10 mouse cellular contexts compared by ENCODE assay signal in genomic region chr11:86570261-86570746, GRCm38 (mm10). TPM values are rescaled to one million over a fixed set of nuclear protein-coding genes. Genes with fewer than 3 reads are reported as not detected.
A peak's percentile ranks its signal among the peaks of the same experiment; 100 is the strongest.
DNase-seq lines count a peak whose midpoint lies in the region; ATAC-seq lines count a peak whose summit lies in the region.
"Had no signal": no experiment of that assay in that cellular context is flagged by ENCODE, and none has a peak within 500 bp of the region (broad histone marks: within the 10 kb centered on the region; RNA-seq: fewer than 3 reads in every experiment).

No protein-coding gene starts in this region.

- WGBS in hindbrain, embryonic 12.5 days = 60% methylated on average over 9 of the region's 9 CpGs
- WGBS in hindbrain, embryonic 16.5 days = 66% methylated on average over 9 of the region's 9 CpGs
- WGBS in embryonic facial prominence, embryonic 13.5 days = 11% methylated on average over 9 of the region's 9 CpGs
- WGBS in limb, embryonic 13.5 days = 8% methylated on average over 9 of the region's 9 CpGs

- 0 out of 2 replicates have a peak overlapping the region, but pooled peaks have one; percentile 9 for H3K27ac ChIP-seq in hindbrain, embryonic 12.5 days
- no peak overlapping the region for H3K27ac ChIP-seq in hindbrain, embryonic 16.5 days (ENCODE audit: low read depth, low read length)
- H3K27ac ChIP-seq in embryonic facial prominence, embryonic 13.5 days = peak overlapping the region; percentile 85
- H3K27ac ChIP-seq in limb, embryonic 13.5 days = peak overlapping the region; percentile 89
- H3K27ac ChIP-seq: left cerebral cortex, adult 2 months had no signal

- no peak overlapping the region for H3K9ac ChIP-seq in hindbrain, embryonic 12.5 days
- no peak overlapping the region for H3K9ac ChIP-seq in hindbrain, embryonic 16.5 days (ENCODE audit: low read depth, low read length)
- no peak overlapping the region for H3K9ac ChIP-seq in embryonic facial prominence, embryonic 13.5 days
- H3K9ac ChIP-seq in limb, embryonic 13.5 days = no peak overlapping the region

- H3K4me3 ChIP-seq in hindbrain, embryonic 12.5 days = no peak overlapping the region
- H3K4me3 ChIP-seq in hindbrain, embryonic 16.5 days (ENCODE audit: low read length) = no peak overlapping the region
- H3K4me3 ChIP-seq in embryonic facial prominence, embryonic 13.5 days = no peak overlapping the region
- H3K4me3 ChIP-seq in limb, embryonic 13.5 days = no peak overlapping the region
- H3K4me3 ChIP-seq: left cerebral cortex, adult 2 months had no signal

- DNase-seq in adipocyte (ENCODE audit: low spot score) = peak; percentile 60
- DNase-seq in urinary bladder, postnatal 14 days (ENCODE audit: low spot score) = no peak
- DNase-seq: cerebellum, adult 11-12 months had no signal

- no peaks in the 10 kb centered on the region for H3K9me3 ChIP-seq in hindbrain, embryonic 12.5 days (replicated peaks)
- H3K9me3 ChIP-seq in hindbrain, embryonic 16.5 days (ENCODE audit: control insufficient read depth, low read length) = no peaks in the 10 kb centered on the region
- H3K9me3 ChIP-seq in embryonic facial prominence, embryonic 13.5 days = no peaks in the 10 kb centered on the region
- no peaks in the 10 kb centered on the region for H3K9me3 ChIP-seq in limb, embryonic 13.5 days

- H3K27me3 ChIP-seq in hindbrain, embryonic 12.5 days = no peaks in the 10 kb centered on the region
- no peaks in the 10 kb centered on the region for H3K27me3 ChIP-seq in hindbrain, embryonic 16.5 days (replicated peaks; ENCODE audit: control insufficient read depth, insufficient read depth, low read length)
- H3K27me3 ChIP-seq in embryonic facial prominence, embryonic 13.5 days = no peaks in the 10 kb centered on the region
- H3K27me3 ChIP-seq in limb, embryonic 13.5 days = no peaks in the 10 kb centered on the region

- no peaks in the 10 kb centered on the region for H3K36me3 ChIP-seq in hindbrain, embryonic 12.5 days
- no peaks in the 10 kb centered on the region for H3K36me3 ChIP-seq in hindbrain, embryonic 16.5 days (ENCODE audit: control insufficient read depth, insufficient read depth, low read length)
- H3K36me3 ChIP-seq in embryonic facial prominence, embryonic 13.5 days = no peaks in the 10 kb centered on the region
- H3K36me3 ChIP-seq in limb, embryonic 13.5 days = peaks cover 14% of the 10 kb centered on the region

- peaks cover 10% of the 10 kb centered on the region for H3K4me1 ChIP-seq in hindbrain, embryonic 12.5 days
- H3K4me1 ChIP-seq in hindbrain, embryonic 16.5 days (ENCODE audit: control insufficient read depth, insufficient read depth, low read depth, low read length) = no peaks in the 10 kb centered on the region; the same call in 1 of the 2 replicates
- peaks cover 30% of the 10 kb centered on the region for H3K4me1 ChIP-seq in embryonic facial prominence, embryonic 13.5 days
- peaks cover 31% of the 10 kb centered on the region for H3K4me1 ChIP-seq in limb, embryonic 13.5 days

- ATAC-seq in hindbrain, embryonic 12.5 days (ENCODE audit: low FRiP score) = no peak
- ATAC-seq in hindbrain, embryonic 16.5 days = no peak
- ATAC-seq in embryonic facial prominence, embryonic 13.5 days (ENCODE audit: insufficient number of reproducible peaks, insufficient read depth, low FRiP score, low TSS enrichment, low read depth) = peak; percentile 43; the same call in 1 of the 2 replicates
- peak; percentile 67 for ATAC-seq in limb, embryonic 13.5 days (ENCODE audit: low FRiP score, low read depth)
- ATAC-seq in megakaryocyte-erythroid progenitor cell, adult 5-6 weeks (replicated peaks; ENCODE audit: low FRiP score, low TSS enrichment, poor library complexity, severe bottlenecking) = no peak
- no peak for ATAC-seq in granulocyte monocyte progenitor cell, adult 5-6 weeks (replicated peaks; ENCODE audit: poor library complexity, severe bottlenecking)

- H3K4me2 ChIP-seq in hindbrain, embryonic 12.5 days (replicated peaks) = no peak overlapping the region
- H3K4me2 ChIP-seq in hindbrain, embryonic 16.5 days (ENCODE audit: low read length) = no peak overlapping the region
- H3K4me2 ChIP-seq in embryonic facial prominence, embryonic 13.5 days = peak overlapping the region; percentile 18
- H3K4me2 ChIP-seq in limb, embryonic 13.5 days (replicated peaks) = peak overlapping the region; percentile 43

RNA-seq across cellular contexts. Expression of gene Tubd1, which starts 25.5 kb away (rescaled TPM):
- 9.7 and 10.2 TPM in 2 replicates for polyA plus RNA-seq in hindbrain, embryonic 12.5 days (2016; fragmentation: Nextera tagmentation; extraction: Ambion mirVana)
- polyA plus RNA-seq in hindbrain, embryonic 16.5 days (2015; fragmentation: Nextera tagmentation; extraction: Ambion mirVana) = 6.5 and 7.7 TPM in 2 replicates
- polyA plus RNA-seq in embryonic facial prominence, embryonic 13.5 days (2015; fragmentation: Nextera tagmentation; extraction: Ambion mirVana) = 13.5 and 13.8 TPM in 2 replicates
- 10.9 and 11.7 TPM in 2 replicates for polyA plus RNA-seq in limb, embryonic 13.5 days (2015; fragmentation: Nextera tagmentation; extraction: Ambion mirVana)
- total RNA-seq in megakaryocyte-erythroid progenitor cell, adult 5-6 weeks (2014; fragmentation: Nextera tagmentation) = 17.5 and 20.8 TPM in 2 replicates
- 13.7 and 20.5 TPM in 2 replicates for total RNA-seq in megakaryocyte-erythroid progenitor cell, adult 5-6 weeks (2017)
- total RNA-seq in granulocyte monocyte progenitor cell, adult 5-6 weeks (2014; fragmentation: Nextera tagmentation) = 10.9 and 12.9 TPM in 2 replicates
- total RNA-seq in granulocyte monocyte progenitor cell, adult 5-6 weeks (2017) = 10.3 and 11.5 TPM in 2 replicates

RNA-seq across cellular contexts. Expression of gene Rps6kb1, which starts 25.7 kb away (rescaled TPM):
- 67.3 and 76.2 TPM in 2 replicates for polyA plus RNA-seq in hindbrain, embryonic 12.5 days (2016; fragmentation: Nextera tagmentation; extraction: Ambion mirVana)
- 53.0 and 53.1 TPM in 2 replicates for polyA plus RNA-seq in hindbrain, embryonic 16.5 days (2015; fragmentation: Nextera tagmentation; extraction: Ambion mirVana)
- polyA plus RNA-seq in embryonic facial prominence, embryonic 13.5 days (2015; fragmentation: Nextera tagmentation; extraction: Ambion mirVana) = 77.8 and 78.9 TPM in 2 replicates
- polyA plus RNA-seq in limb, embryonic 13.5 days (2015; fragmentation: Nextera tagmentation; extraction: Ambion mirVana) = 84.3 and 84.8 TPM in 2 replicates
- 45.2 and 49.5 TPM in 2 replicates for total RNA-seq in megakaryocyte-erythroid progenitor cell, adult 5-6 weeks (2014; fragmentation: Nextera tagmentation)
- total RNA-seq in megakaryocyte-erythroid progenitor cell, adult 5-6 weeks (2017) = 45.4 and 52.7 TPM in 2 replicates
- total RNA-seq in granulocyte monocyte progenitor cell, adult 5-6 weeks (2014; fragmentation: Nextera tagmentation) = 29.5 and 30.5 TPM in 2 replicates
- total RNA-seq in granulocyte monocyte progenitor cell, adult 5-6 weeks (2017) = 38.2 and 54.1 TPM in 2 replicates

Comparison
In these comparisons a context has a peak if more than half of its experiments do, and no peak if none do; other contexts are left out.
1. ATAC-seq: peak in embryonic facial prominence, embryonic 13.5 days (single experiment) and limb, embryonic 13.5 days (single experiment); none in hindbrain, embryonic 12.5 days (single experiment), hindbrain, embryonic 16.5 days (single experiment), megakaryocyte-erythroid progenitor cell, adult 5-6 weeks (single experiment) and granulocyte monocyte progenitor cell, adult 5-6 weeks (single experiment).
2. H3K4me2 ChIP-seq: peak in embryonic facial prominence, embryonic 13.5 days (single experiment) and limb, embryonic 13.5 days (single experiment); none in hindbrain, embryonic 12.5 days (single experiment) and hindbrain, embryonic 16.5 days (single experiment).